Mouse (Mus musculus) forebrain, embryonic 16.5 days (tissue): Measurements from ENCODE around the gene Mrpl22. TPM values are rescaled to one million over a fixed set of nuclear protein-coding genes. Genes with fewer than 3 reads are reported as not detected.

Experiments
- polyA plus RNA-seq: library from polyadenylated mRNA; unstranded; fragments of >200 nt; fragmentation: Nextera tagmentation; extraction: Ambion mirVana; gene quantifications from 2 replicates; pipeline ENCODE4 v1.2.1, GENCODE M21; 2015

Mrpl22 gene
- polyA plus RNA-seq, 1 experiment from 2014 or later = 102 TPM

Other genes starting within 250 kb of the Mrpl22 start
- gene Larp1, start 162.6 kb upstream of the Mrpl22 start, polyA plus RNA-seq = 17.5 and 18.5 TPM in 2 replicates
- not detected in 2 replicates for gene Gm12248, start 78.5 kb upstream of the Mrpl22 start, polyA plus RNA-seq
- gene Cnot8, start 67.5 kb upstream of the Mrpl22 start, polyA plus RNA-seq = 141 and 159 TPM in 2 replicates
- gene Gemin5, start 3.1 kb upstream of the Mrpl22 start, polyA plus RNA-seq = 12.8 and 14.9 TPM in 2 replicates
- 1.3 and 1.5 TPM in 2 replicates for gene Igtp, start 27.9 kb downstream of the Mrpl22 start, polyA plus RNA-seq
- 0.60 and 0.75 TPM in 2 replicates for gene Irgm2, start 28.0 kb downstream of the Mrpl22 start, polyA plus RNA-seq
- gene 4930438A08Rik, start 103.1 kb downstream of the Mrpl22 start, polyA plus RNA-seq = not detected in 2 replicates
- gene Zfp692, start 135.4 kb downstream of the Mrpl22 start, polyA plus RNA-seq = 30.8 and 42.9 TPM in 2 replicates
- 39.8 and 43.1 TPM in 2 replicates for gene Zfp672, start 158.7 kb downstream of the Mrpl22 start, polyA plus RNA-seq
- 56.6 and 56.9 TPM in 2 replicates for gene Sh3bp5l, start 159.1 kb downstream of the Mrpl22 start, polyA plus RNA-seq
- gene Lypd8, start 207.4 kb downstream of the Mrpl22 start, polyA plus RNA-seq = not detected in 2 replicates
- not detected in 2 replicates for gene 1810065E05Rik, start 249.4 kb downstream of the Mrpl22 start, polyA plus RNA-seq